Mouse (Mus musculus): ENCODE measurements at regions not wholly inside any gene's neighbourhood (a gene's known extent, or its start where the extent isn't known, plus 50 kb on each side); places are given as distances from the start of the nearest gene placed in this dataset.

DNA sequence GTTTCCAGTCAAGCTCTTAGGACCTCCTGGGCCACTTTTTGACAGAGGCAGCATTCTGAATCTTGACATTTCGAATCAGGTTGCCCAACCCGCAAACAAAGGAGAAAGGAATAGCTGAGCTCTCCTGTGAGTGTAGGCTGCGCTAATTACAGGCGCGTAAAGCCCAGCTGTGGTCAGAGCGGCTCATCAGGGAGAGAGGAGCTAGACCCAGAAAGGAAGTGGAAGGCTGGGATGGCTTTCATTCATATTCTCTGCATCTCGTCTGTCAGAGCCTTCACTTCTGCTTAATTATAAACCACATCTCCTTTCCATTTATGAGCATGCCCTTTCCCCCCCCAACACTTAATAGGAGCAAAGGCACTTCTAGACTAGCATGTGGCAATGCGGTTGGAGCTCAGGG is 265.7 kb upstream of the Pkn2 start:
- TF ChIP-seq POLR2A (IDR thresholded peaks at IDR 0.05; ENCODE audit: extremely low read depth, insufficient read depth, low read length) (no peak), CTCF (IDR thresholded peaks at IDR 0.05; ENCODE audit: low read depth, low read length) (no peak)

Data from liver, adult 2 months (tissue).